Mouse (Mus musculus) forebrain, postnatal 0 days (tissue): Measurements from ENCODE around the gene Asf1b. TPM values are rescaled to one million over a fixed set of nuclear protein-coding genes. Genes with fewer than 3 reads are reported as not detected.
A peak's percentile ranks its signal among the peaks of the same experiment; 100 is the strongest.

Source experiments
- ATAC-seq: fragments of 200-750 bp; cut with Nextera tagmentation; 2 replicates; pipeline ENCODE4 v1.8.0; 2017; ENCODE audit warnings: mild to moderate bottlenecking, moderate library complexity
- DNase-seq: peaks from one replicate; pipeline ENCODE4 v3.0.0-alpha.2; 2015
- H3K27ac ChIP-seq: fragments of 300-500 bp; sonication (generic); 2 replicates; pipeline ENCODE4 v1.5.1; 2014; ENCODE audit warnings: low read depth, mild to moderate bottlenecking, antibody characterized with exemption, low read length, moderate library complexity, mixed read lengths
- H3K27me3 ChIP-seq: fragments of 300-500 bp; sonication (generic); 2 replicates; pipeline ENCODE4 v1.6.1; 2014; ENCODE audit warnings: mild to moderate bottlenecking, low read length, mixed read lengths; ENCODE audit not compliant: insufficient read depth
- H3K36me3 ChIP-seq: fragments of 300-500 bp; sonication (generic); 2 replicates; pipeline ENCODE4 v1.6.1; 2014; ENCODE audit warnings: mild to moderate bottlenecking, moderate library complexity; ENCODE audit not compliant: insufficient read depth
- H3K4me1 ChIP-seq: fragments of 300-500 bp; sonication (generic); 2 replicates; pipeline ENCODE4 v1.6.1; 2014; ENCODE audit warnings: antibody characterized with exemption; ENCODE audit not compliant: insufficient read depth
- H3K4me2 ChIP-seq: fragments of 300-500 bp; sonication (generic); 2 replicates; pipeline ENCODE4 v1.6.1; 2014; ENCODE audit warnings: low read depth, mild to moderate bottlenecking, moderate library complexity
- H3K4me3 ChIP-seq: fragments of 300-500 bp; sonication (generic); 2 replicates; pipeline ENCODE4 v1.5.1; 2014; ENCODE audit warnings: low read depth, low read length, mixed read lengths
- H3K9ac ChIP-seq: fragments of 300-500 bp; sonication (generic); 2 replicates; pipeline ENCODE4 v1.6.1; 2014; ENCODE audit warnings: mild to moderate bottlenecking
- H3K9me3 ChIP-seq: fragments of 300-500 bp; sonication (generic); 2 replicates; pipeline ENCODE4 v1.6.1; 2016; ENCODE audit warnings: low read length
- CTCF ChIP-seq: sonication (generic); IDR thresholded peaks from 2 replicates; pipeline ENCODE4 v1.5.1; 2016; ENCODE audit warnings: antibody characterized with exemption, control low read depth, low read depth
- WGBS: fragments of 180-500 bp; shearing (Covaris S2); extraction: QIAGEN DNeasy Blood & Tissue Kit; methylation state at CpG from one replicate; pipeline ENCODE4 v1.1.7; 2014; 5-methylcytosine and 5-hydroxymethylcytosine counted together
- polyA plus RNA-seq: library from polyadenylated mRNA; unstranded; fragments of >200 nt; fragmentation: Nextera tagmentation; extraction: Ambion mirVana; gene quantifications from 2 replicates; pipeline ENCODE4 v1.2.1, GENCODE M21; 2015
- total RNA-seq: library from RNA; depleted of rRNA; stranded (reverse); fragments of >200 nt; gene quantifications from 2 replicates; pipeline ENCODE4 v1.2.3, GENCODE M21; 2014

The Asf1b gene
- total and polyA plus RNA-seq, 2 experiments from 2014 or later: 5.0 to 5.1 TPM

DNA sequence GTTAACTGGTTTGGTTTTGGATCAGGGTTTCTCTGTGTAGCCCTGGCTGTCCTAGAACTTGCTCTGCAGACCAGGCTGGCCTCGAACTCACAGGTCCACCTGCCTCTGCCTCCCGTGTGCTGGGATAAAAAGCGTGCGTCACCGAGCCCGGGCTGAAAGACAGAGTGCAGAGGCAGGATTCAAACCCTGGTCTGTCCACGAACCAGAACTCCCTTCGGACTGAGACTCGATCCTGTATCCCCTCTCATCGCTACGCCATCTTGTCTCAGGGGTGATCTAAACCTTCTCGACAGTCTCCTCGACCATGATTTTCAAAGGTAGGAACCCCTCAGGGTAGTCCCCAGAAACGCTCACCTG, 580 bp upstream of the Asf1b start:
- no peaks in the 10 kb centered on the region for H3K4me1 ChIP-seq
- H3K4me3 ChIP-seq: peak overlapping the region; percentile 51
- H3K9ac ChIP-seq: peak overlapping the region; percentile 41
- under 1% methylated on average over 14 of the region's 14 CpGs for WGBS
- no peaks in the 10 kb centered on the region for H3K9me3 ChIP-seq
- H3K27me3 ChIP-seq: no peaks in the 10 kb centered on the region
- ATAC-seq (no peak; the same call in 1 of the 2 replicates), DNase-seq (no peak)
- peak overlapping the region; percentile 59 for H3K4me2 ChIP-seq
- TF ChIP-seq CTCF: no peak
- H3K36me3 ChIP-seq: no peaks in the 10 kb centered on the region
- 0 out of 2 replicates have a peak overlapping the region, but pooled peaks have one; percentile 21 for H3K27ac ChIP-seq

DNA sequence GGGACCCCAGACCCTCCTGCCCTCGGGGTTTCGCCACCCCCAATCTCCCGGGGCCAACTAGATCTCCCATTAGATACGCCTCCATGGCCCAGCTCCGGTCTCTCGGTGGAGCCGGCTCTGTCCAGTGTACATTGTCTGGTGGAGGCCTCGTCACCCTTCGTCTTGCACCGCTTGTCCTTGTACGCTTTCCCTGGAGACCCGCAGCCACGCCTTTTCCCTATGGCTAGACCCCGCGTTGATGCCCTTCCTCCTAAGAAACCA, 581 bp downstream of the Asf1b start:
- Histone ChIP-seq H3K9me3 (no peaks in the 10 kb centered on the region), H3K27me3 (no peaks in the 10 kb centered on the region), H3K4me3 (peak overlapping the region; percentile 51), H3K36me3 (no peaks in the 10 kb centered on the region), H3K4me1 (no peaks in the 10 kb centered on the region), H3K27ac (no peak overlapping the region), H3K9ac (no peak overlapping the region), H3K4me2 (peak overlapping the region; percentile 86)
- ATAC-seq (no peak), DNase-seq (no peak)
- WGBS: under 1% methylated on average over 15 of the region's 15 CpGs
- no peak for TF ChIP-seq CTCF

DNA sequence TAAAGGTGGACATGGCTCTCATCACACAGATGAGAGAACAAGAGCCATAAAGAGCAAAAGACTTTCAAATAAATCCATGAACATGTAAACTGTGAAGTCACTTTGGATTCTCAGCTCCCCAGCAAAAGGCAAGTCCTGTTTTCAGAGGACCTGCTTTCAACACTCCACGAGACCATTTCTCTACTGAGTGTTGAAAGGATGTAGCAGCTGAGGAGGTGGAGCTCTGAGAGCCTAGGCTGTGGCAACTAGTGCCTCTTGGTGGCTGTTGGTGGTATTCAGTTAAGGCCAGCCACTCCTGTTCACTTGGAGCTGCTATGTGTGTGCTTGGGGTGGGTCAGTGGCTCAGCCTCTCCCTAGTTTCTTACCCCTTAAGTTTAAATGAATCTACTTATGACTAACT, 1.5 kb downstream of the Asf1b start:
- DNase-seq: no peak

DNA sequence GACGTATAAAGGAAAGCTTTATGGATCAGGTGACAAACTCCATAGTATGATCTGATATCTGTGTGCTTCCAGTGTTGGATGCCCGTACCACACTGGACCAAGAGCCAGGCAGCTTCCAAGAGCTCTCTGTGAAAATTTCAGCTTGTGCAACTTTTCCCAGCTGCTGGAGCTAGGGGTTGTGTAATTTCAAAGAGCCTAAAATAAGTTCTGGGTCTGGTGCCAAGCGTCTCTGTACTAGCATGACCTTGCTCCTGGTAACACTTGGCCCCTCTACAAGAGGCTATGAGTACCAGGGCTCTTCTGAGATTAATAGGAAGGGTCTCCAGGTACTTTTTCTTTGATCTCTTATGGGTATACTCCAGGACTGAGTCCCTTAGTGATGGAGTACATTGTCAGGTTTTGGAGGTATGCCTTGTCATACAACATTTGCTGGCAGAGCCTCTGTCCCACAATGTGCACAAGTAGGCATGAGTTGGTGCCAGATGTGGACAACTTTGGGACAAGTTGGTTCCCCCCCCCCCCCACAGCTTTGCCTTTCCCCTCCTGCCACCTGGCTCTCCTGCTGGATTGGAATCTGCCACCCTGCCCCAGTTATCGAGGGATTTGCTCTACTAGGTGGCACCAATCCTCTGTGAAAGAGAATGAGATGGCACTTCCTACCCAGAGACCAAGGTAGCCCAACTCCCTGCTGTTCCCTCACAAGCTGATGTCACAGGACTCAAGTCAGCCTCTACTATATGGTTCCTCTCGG, 8.9 kb downstream of the Asf1b start:
- Histone ChIP-seq H3K9ac (no peak overlapping the region), H3K4me1 (no peaks in the 10 kb centered on the region), H3K27ac (no peak overlapping the region), H3K27me3 (no peaks in the 10 kb centered on the region), H3K9me3 (no peaks in the 10 kb centered on the region), H3K36me3 (no peaks in the 10 kb centered on the region), H3K4me3 (no peak overlapping the region), H3K4me2 (no peak overlapping the region)
- TF ChIP-seq CTCF: no peak
- ATAC-seq (no peak), DNase-seq (no peak)
- 94% methylated on average over 5 of the region's 5 CpGs for WGBS

More for the DNA sequence above, 1.5 kb downstream of the Asf1b start:
- Histone ChIP-seq H3K27ac (no peak overlapping the region), H3K4me3 (no peak overlapping the region), H3K4me1 (no peaks in the 10 kb centered on the region), H3K9me3 (no peaks in the 10 kb centered on the region), H3K27me3 (no peaks in the 10 kb centered on the region), H3K9ac (no peak overlapping the region), H3K4me2 (no peak overlapping the region), H3K36me3 (no peaks in the 10 kb centered on the region)
- WGBS: 20% methylated on average over 1 of the region's 1 CpGs
- peak; percentile 34 for TF ChIP-seq CTCF
- ATAC-seq: no peak

DNA sequence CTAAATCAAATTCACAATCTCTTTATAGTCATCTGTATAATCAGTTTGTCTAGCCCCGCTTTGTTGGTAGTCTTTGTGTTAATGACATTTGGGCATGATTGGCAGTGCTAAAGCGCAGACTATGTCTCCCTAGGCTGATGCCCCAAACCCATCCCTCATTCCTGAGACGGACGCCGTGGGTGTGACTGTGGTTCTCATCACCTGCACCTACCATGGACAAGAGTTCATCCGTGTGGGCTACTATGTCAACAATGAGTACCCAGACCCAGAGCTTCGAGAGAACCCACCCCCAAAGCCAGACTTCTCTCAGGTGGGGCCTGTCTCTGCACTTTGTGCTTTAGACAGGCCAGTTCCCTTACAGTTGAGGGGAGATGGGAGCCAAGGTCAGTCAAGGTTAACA, 12.4 kb downstream of the Asf1b start:
- Histone ChIP-seq H3K27me3 (no peaks in the 10 kb centered on the region), H3K9ac (no peak overlapping the region), H3K9me3 (no peaks in the 10 kb centered on the region), H3K4me1 (0 out of 2 replicates have a peak, but pooled peaks cover 6% of the 10 kb centered on the region), H3K4me2 (no peak overlapping the region), H3K4me3 (no peak overlapping the region), H3K27ac (no peak overlapping the region), H3K36me3 (no peaks in the 10 kb centered on the region)
- no peak for ATAC-seq
- no peak for TF ChIP-seq CTCF
- 94% methylated on average over 7 of the region's 7 CpGs for WGBS
- DNase-seq: no peak

DNA sequence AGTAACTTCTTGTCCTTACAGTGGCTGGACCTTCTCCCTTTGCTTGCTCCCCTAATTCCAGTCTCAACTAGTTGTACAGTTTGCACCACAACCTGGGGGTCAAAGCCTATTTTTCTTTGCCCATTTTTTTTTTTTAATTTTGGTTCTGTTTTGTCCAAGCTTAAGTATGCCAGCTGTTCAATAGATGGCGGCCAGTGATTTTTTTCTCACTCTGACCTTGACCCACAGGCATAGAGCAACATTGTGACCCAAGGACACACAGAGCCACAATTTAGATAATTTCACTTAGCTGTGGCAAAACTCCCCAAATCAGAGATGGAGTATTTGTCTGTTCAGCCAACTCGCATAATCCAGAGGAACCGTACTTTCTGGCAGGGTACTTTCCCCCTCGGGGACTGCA, 15.8 kb downstream of the Asf1b start:
- Histone ChIP-seq H3K4me2 (no peak overlapping the region), H3K27ac (no peak overlapping the region), H3K36me3 (no peaks in the 10 kb centered on the region; the same call in 1 of the 2 replicates), H3K4me1 (peaks cover 11% of the 10 kb centered on the region), H3K9ac (no peak overlapping the region), H3K9me3 (no peaks in the 10 kb centered on the region), H3K27me3 (no peaks in the 10 kb centered on the region), H3K4me3 (no peak overlapping the region)
- WGBS: 86% methylated on average over 4 of the region's 4 CpGs
- DNase-seq (no peak), ATAC-seq (no peak)
- no peak for TF ChIP-seq CTCF

DNA sequence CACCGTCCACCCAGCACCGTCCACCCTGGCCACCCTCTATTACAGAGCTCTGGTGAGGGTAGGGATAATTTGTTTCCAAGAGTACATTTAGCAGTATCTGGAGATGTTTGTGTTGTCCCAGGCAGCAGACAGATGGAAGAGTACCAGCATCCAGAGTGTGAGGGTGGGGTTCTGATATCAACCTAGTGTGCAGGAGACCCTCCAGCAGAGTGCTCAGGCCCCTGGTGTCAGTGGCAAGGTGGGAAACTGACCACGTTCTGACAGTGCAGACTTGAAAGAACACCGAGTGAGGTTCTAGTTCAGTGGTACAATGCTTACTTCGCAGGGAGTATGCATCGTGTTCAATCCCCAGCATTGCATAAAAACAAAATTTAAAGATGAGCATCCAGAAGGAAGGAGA, 16.4 kb downstream of the Asf1b start:
- 74% methylated on average over 6 of the region's 6 CpGs for WGBS
- H3K9ac ChIP-seq: peak overlapping the region; percentile 65; the same call in 1 of the 2 replicates
- H3K27ac ChIP-seq: no peak overlapping the region

More for the DNA sequence above, 16.4 kb downstream of the Asf1b start:
- TF ChIP-seq CTCF: no peak
- Histone ChIP-seq H3K27me3 (no peaks in the 10 kb centered on the region), H3K4me2 (peak overlapping the region; percentile 89), H3K36me3 (no peaks in the 10 kb centered on the region; the same call in 1 of the 2 replicates), H3K4me1 (peaks cover 11% of the 10 kb centered on the region), H3K4me3 (peak overlapping the region; percentile 97), H3K9me3 (no peaks in the 10 kb centered on the region)
- ATAC-seq (no peak), DNase-seq (no peak)
